Comparison of ENCODE assay signal across 23 mouse cellular contexts in the genomic region with DNA sequence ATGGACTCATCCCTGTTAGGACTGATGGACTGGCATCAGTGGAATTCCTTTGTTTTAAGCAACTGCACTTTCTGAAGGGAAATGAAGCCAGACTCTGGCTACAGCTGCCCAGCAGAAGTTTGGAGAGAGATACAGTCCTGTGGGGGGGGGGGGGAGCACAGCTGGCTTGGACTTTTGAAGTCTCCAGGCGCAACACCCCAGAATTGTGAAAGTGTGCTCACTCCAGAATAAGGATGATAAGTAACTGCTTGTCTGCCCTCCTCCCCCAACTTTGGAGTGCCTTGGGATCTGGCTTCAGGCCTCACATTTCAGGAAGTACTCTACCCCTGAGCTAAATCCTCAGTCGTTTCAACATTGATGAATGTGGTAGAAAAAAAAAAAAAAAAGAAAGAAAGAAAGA.
DNase-seq lines count a peak whose midpoint lies in the region; ATAC-seq and TF ChIP-seq lines count a peak whose summit lies in the region.
"Had no signal": no experiment of that assay in that cellular context is flagged by ENCODE, and none has a peak within 500 bp of the region (broad histone marks: within the 10 kb centered on the region; RNA-seq: fewer than 3 reads in every experiment).

No protein-coding gene starts in this region.

- ATAC-seq in midbrain, postnatal 0 days (ENCODE audit: low FRiP score), result no peak
- ATAC-seq in megakaryocyte progenitor cell, adult 5-6 weeks (replicated peaks; ENCODE audit: poor library complexity), result no peak
- ATAC-seq: activated CD4-positive, CD25-positive, alpha-beta regulatory T cell, adult 4 months; CD4-positive, CD25-positive, alpha-beta regulatory T cell, adult 4 months; hindbrain, embryonic 16.5 days had no signal

- no peak for TF ChIP-seq CTCF in midbrain, postnatal 0 days (IDR thresholded peaks at IDR 0.05)

- H3K27me3 ChIP-seq in midbrain, embryonic 10.5 days (ENCODE audit: low read depth, poor library complexity, severe bottlenecking), result no peaks in the 10 kb centered on the region
- no peaks in the 10 kb centered on the region for H3K27me3 ChIP-seq in midbrain, postnatal 0 days (ENCODE audit: insufficient read depth, low read length)
- H3K27me3 ChIP-seq: embryonic facial prominence, embryonic 15.5 days; heart, embryonic 13.5 days; neural tube, embryonic 12.5 days had no signal

- no peaks in the 10 kb centered on the region for H3K36me3 ChIP-seq in midbrain, embryonic 10.5 days
- no peaks in the 10 kb centered on the region for H3K36me3 ChIP-seq in midbrain, postnatal 0 days (ENCODE audit: insufficient read depth, low read length)
- H3K36me3 ChIP-seq: embryonic facial prominence, embryonic 15.5 days; heart, embryonic 13.5 days; neural tube, embryonic 12.5 days had no signal

- DNase-seq in embryo, embryonic 10 days (ENCODE audit: low spot score), result peak; percentile 25
- DNase-seq in embryo, embryonic 9.5 days (ENCODE audit: extremely low spot score), result no peak
- no peak for DNase-seq in midbrain, embryonic 10.5 days (ENCODE audit: low spot score)
- no peak for DNase-seq in midbrain, postnatal 0 days (ENCODE audit: low spot score)
- peak; percentile 14 for DNase-seq in forelimb bud, embryonic 11.5 days (ENCODE audit: low read depth, low spot score)
- no peak for DNase-seq in liver
- no peak for DNase-seq in urinary bladder, postnatal 10 days (ENCODE audit: low spot score)
- DNase-seq: adrenal gland, postnatal 14 days; cerebellum, adult 18-20 months; cerebellum, postnatal 25 days; heart, postnatal 36 days; kidney, adult 11 months; kidney, postnatal 10 days; right cerebral cortex, adult 18-20 months had no signal

- WGBS in midbrain, embryonic 10.5 days, result 50% methylated on average over 2 of the region's 2 CpGs
- 48% methylated on average over 2 of the region's 2 CpGs for WGBS in midbrain, postnatal 0 days

- H3K4me2 ChIP-seq in midbrain, postnatal 0 days (ENCODE audit: low read depth, low read length, poor library complexity, severe bottlenecking), result no peak overlapping the region
- H3K4me2 ChIP-seq: embryonic facial prominence, embryonic 15.5 days; heart, embryonic 13.5 days; midbrain, embryonic 11.5 days; neural tube, embryonic 12.5 days had no signal

- no peak overlapping the region for H3K4me3 ChIP-seq in midbrain, embryonic 10.5 days
- H3K4me3 ChIP-seq in midbrain, postnatal 0 days (ENCODE audit: low read depth, low read length), result no peak overlapping the region
- H3K4me3 ChIP-seq: embryonic facial prominence, embryonic 15.5 days; heart, embryonic 13.5 days; neural tube, embryonic 12.5 days had no signal

- peak overlapping the region; percentile 28; the same call in 1 of the 2 replicates for H3K27ac ChIP-seq in midbrain, embryonic 10.5 days (replicated peaks)
- H3K27ac ChIP-seq in midbrain, postnatal 0 days (ENCODE audit: low read depth, low read length), result no peak overlapping the region
- H3K27ac ChIP-seq: embryonic facial prominence, embryonic 15.5 days; heart, embryonic 13.5 days; liver, embryonic 14.5 days; neural tube, embryonic 12.5 days had no signal

- no peaks in the 10 kb centered on the region for H3K9me3 ChIP-seq in midbrain, embryonic 10.5 days (replicated peaks)
- H3K9me3 ChIP-seq in midbrain, postnatal 0 days (ENCODE audit: low read length), result no peaks in the 10 kb centered on the region
- H3K9me3 ChIP-seq: embryonic facial prominence, embryonic 15.5 days; heart, embryonic 13.5 days; neural tube, embryonic 12.5 days had no signal

- H3K9ac ChIP-seq in midbrain, postnatal 0 days (replicated peaks; ENCODE audit: low read length, poor library complexity, severe bottlenecking), result no peak overlapping the region
- H3K9ac ChIP-seq: embryonic facial prominence, embryonic 15.5 days; heart, embryonic 13.5 days; liver, embryonic 14.5 days; neural tube, embryonic 12.5 days had no signal

- peaks cover 8% of the 10 kb centered on the region; the same call in 1 of the 2 replicates for H3K4me1 ChIP-seq in midbrain, embryonic 10.5 days
- H3K4me1 ChIP-seq in midbrain, postnatal 0 days (ENCODE audit: insufficient read depth, low read length), result peaks cover 2% of the 10 kb centered on the region; the same call in 1 of the 2 replicates
- H3K4me1 ChIP-seq: embryonic facial prominence, embryonic 15.5 days had no signal

Comparison
In these comparisons a context has a peak if more than half of its experiments do, and no peak if none do; other contexts are left out.
1. DNase-seq: peak in embryo, embryonic 10 days (single experiment) and forelimb bud, embryonic 11.5 days (single experiment); none in embryo, embryonic 9.5 days (single experiment), midbrain, embryonic 10.5 days (single experiment), midbrain, postnatal 0 days (single experiment), liver (single experiment) and urinary bladder, postnatal 10 days (single experiment).